Mouse (Mus musculus) liver, adult 2 months (tissue): ENCODE measurements around the gene Arhgef18. TPM values are rescaled to one million over a fixed set of nuclear protein-coding genes. Genes with fewer than 3 reads are reported as not detected.
A peak's percentile ranks its signal among the peaks of the same experiment; 100 is the strongest.

ENCODE experiments used
- DNase-seq: peaks from one replicate; pipeline ENCODE4 v3.0.0-alpha.2; 2011; ENCODE audit warnings: low read depth, low spot score; ENCODE audit errors: extremely low read depth
- H3K27ac ChIP-seq: fragments of 200-500 bp; replicated peaks from 2 replicates; pipeline ENCODE4 v1.5.1; 2012; ENCODE audit warnings: low read depth, mild to moderate bottlenecking, control low read depth, inconsistent platforms, low read length; ENCODE audit not compliant: insufficient read depth
- H3K27me3 ChIP-seq: fragments of 200-500 bp; 2 replicates; pipeline ENCODE4 v1.6.1; 2012; ENCODE audit warnings: mild to moderate bottlenecking, moderate library complexity, low read length, inconsistent platforms; ENCODE audit not compliant: control insufficient read depth, insufficient read depth
- H3K36me3 ChIP-seq: fragments of 200-500 bp; 2 replicates; pipeline ENCODE4 v1.6.1; 2012; ENCODE audit warnings: low read length, inconsistent platforms; ENCODE audit not compliant: control insufficient read depth, insufficient read depth
- H3K4me1 ChIP-seq: fragments of 200-500 bp; 2 replicates; pipeline ENCODE4 v1.6.1; 2011; ENCODE audit warnings: low read length; ENCODE audit not compliant: control insufficient read depth, insufficient read depth
- H3K4me3 ChIP-seq: fragments of 200-500 bp; 2 replicates; pipeline ENCODE4 v1.5.1; 2011; ENCODE audit warnings: low read depth, mild to moderate bottlenecking, control low read depth, low read length, moderate library complexity; ENCODE audit not compliant: insufficient read depth
- H3K79me2 ChIP-seq: fragments of 200-500 bp; 2 replicates; pipeline ENCODE4 v1.6.1; 2012; ENCODE audit warnings: inconsistent platforms, mild to moderate bottlenecking, low read length, moderate library complexity; ENCODE audit not compliant: control insufficient read depth, insufficient read depth
- H3K9ac ChIP-seq: fragments of 200-500 bp; 2 replicates; pipeline ENCODE4 v1.6.1; 2012; ENCODE audit warnings: low read depth, mild to moderate bottlenecking, control low read depth, inconsistent platforms, low read length
- CTCF ChIP-seq: fragments of 200-500 bp; IDR thresholded peaks from 2 replicates; pipeline ENCODE4 v1.5.1; 2011; ENCODE audit warnings: low read depth, low read length, control low read depth
- POLR2A ChIP-seq: fragments of 200-500 bp; IDR thresholded peaks from 2 replicates; pipeline ENCODE4 v1.6.1; 2011; ENCODE audit warnings: low read length, control low read depth; ENCODE audit not compliant: insufficient read depth; ENCODE audit errors: extremely low read depth
- WGBS: fragments of 180-500 bp; shearing (Covaris S2); methylation state at CpG from one replicate; pipeline ENCODE4 v1.1.7; 2018; 5-methylcytosine and 5-hydroxymethylcytosine counted together
- polyA plus RNA-seq: library from polyadenylated mRNA; depleted of rRNA; stranded (reverse); fragments of >200 nt; gene quantifications from 2 replicates; pipeline ENCODE4 v1.2.3, GENCODE M21; 2012
- total RNA-seq: library from RNA; depleted of rRNA; stranded (reverse); fragments of >200 nt; gene quantifications from 2 replicates; pipeline ENCODE4 v1.2.3, GENCODE M21; 2014

Gene Arhgef18
- total and polyA plus RNA-seq, 2 experiments: 9.7 to 15.6 TPM

DNA sequence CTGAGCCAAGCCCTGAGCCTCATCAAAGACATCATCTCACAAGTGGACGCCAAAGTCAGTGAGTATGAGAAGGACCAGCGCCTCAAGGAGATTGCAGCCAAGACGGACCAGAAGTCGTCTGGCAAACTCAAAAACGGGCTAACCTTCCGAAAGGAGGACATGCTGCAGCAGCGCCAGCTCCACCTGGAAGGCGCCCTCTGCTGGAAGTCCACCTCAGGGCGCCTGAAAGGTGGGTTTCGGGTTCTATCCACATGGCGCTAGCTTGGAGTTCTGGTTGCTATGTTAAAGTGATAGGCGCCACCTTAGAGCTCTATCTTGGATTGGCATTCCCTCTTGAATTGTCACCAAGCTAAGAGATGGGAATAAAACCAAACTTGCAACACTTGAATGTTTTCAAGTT lies 46.7 kb downstream of the Arhgef18 start:
- no peak for DNase-seq
- WGBS: 89% methylated on average over 12 of the region's 12 CpGs
- no peaks in the 10 kb centered on the region for H3K4me1 ChIP-seq
- H3K79me2 ChIP-seq: no peaks in the 10 kb centered on the region
- H3K9ac ChIP-seq: no peak overlapping the region
- H3K36me3 ChIP-seq: peaks cover 55% of the 10 kb centered on the region
- no peak overlapping the region for H3K27ac ChIP-seq
- H3K4me3 ChIP-seq: no peak overlapping the region
- no peaks in the 10 kb centered on the region for H3K27me3 ChIP-seq
- TF ChIP-seq CTCF (peak; percentile 71), POLR2A (no peak)

DNA sequence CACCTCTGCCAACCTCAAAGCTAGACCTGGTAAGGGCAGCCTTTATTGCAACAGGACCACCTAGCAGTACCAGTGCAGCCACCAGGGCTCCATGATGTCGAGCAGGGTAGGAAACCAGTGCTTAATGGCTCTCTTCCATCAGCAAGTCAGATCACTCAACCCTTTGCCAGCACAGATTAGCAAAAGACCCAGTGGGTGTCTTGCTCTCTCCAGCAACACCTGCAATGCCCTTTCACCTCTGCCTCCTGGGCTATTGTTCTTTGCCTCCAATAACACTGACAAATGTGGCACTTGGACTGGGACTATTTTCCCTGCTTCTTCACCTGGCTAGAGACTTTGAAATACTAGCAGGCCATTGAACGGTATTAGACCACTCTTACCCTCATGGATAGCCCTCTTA lies 56.4 kb downstream of the Arhgef18 start:
- Histone ChIP-seq H3K9ac (no peak overlapping the region), H3K36me3 (peaks cover 14% of the 10 kb centered on the region; the same call in 1 of the 2 replicates), H3K4me1 (no peaks in the 10 kb centered on the region), H3K4me3 (no peak overlapping the region), H3K27ac (no peak overlapping the region), H3K79me2 (no peaks in the 10 kb centered on the region), H3K27me3 (no peaks in the 10 kb centered on the region)
- TF ChIP-seq CTCF (no peak), POLR2A (no peak)
- 88% methylated on average over 2 of the region's 2 CpGs for WGBS
- DNase-seq: no peak

DNA sequence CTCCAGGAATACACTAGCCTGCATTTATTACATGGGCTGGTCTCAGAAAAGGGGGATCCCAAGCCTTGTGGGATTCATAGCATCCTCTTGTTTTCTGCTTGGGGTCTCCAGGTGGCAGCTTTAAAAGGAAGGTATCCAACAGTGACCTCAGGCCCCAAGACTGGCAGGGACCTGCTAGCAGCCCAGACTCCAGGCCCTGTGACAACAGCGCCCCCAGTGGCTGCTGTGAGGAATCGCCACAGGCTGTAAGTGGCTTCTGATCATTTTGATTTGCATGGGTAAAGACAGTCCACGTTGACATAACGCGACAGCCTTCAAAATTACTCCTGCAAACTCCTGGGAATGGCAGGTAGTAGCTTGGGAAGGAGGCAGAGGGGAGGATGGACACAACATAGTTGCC lies 57.9 kb downstream of the Arhgef18 start:
- Histone ChIP-seq H3K27me3 (no peaks in the 10 kb centered on the region), H3K9ac (no peak overlapping the region), H3K27ac (no peak overlapping the region), H3K4me3 (no peak overlapping the region), H3K4me1 (no peaks in the 10 kb centered on the region), H3K79me2 (no peaks in the 10 kb centered on the region), H3K36me3 (peaks cover 16% of the 10 kb centered on the region)
- TF ChIP-seq POLR2A: no peak
- peak; percentile 96 for TF ChIP-seq CTCF
- peak; percentile 46 for DNase-seq
- WGBS: 22% methylated on average over 5 of the region's 5 CpGs

DNA sequence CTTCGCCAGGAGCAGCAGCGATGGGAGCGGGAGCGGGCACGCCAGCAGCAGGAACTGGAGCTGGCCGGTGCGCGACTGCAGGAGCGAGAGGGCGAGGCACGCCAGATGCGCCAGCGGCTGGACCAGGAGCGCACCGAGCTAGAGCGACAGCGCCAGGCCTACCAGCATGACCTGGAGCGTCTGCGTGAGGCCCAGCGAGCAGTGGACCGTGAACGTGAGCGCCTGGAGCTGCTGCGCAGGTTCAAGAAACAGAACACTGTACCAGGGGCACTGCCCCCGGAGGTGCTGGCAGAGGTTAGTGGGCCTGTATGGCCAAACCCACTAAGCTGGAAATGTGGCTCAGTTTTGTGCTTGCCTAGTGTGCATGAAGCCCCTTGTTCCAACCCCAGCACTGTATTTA lies 59.2 kb downstream of the Arhgef18 start:
- DNase-seq: no peak
- TF ChIP-seq CTCF (no peak), POLR2A (no peak)
- H3K27me3 ChIP-seq: no peaks in the 10 kb centered on the region
- H3K36me3 ChIP-seq: peaks cover 22% of the 10 kb centered on the region
- H3K9ac ChIP-seq: no peak overlapping the region
- no peak overlapping the region for H3K4me3 ChIP-seq
- H3K27ac ChIP-seq: no peak overlapping the region
- 98% methylated on average over 25 of the region's 25 CpGs for WGBS
- H3K79me2 ChIP-seq: no peaks in the 10 kb centered on the region
- H3K4me1 ChIP-seq: no peaks in the 10 kb centered on the region

DNA sequence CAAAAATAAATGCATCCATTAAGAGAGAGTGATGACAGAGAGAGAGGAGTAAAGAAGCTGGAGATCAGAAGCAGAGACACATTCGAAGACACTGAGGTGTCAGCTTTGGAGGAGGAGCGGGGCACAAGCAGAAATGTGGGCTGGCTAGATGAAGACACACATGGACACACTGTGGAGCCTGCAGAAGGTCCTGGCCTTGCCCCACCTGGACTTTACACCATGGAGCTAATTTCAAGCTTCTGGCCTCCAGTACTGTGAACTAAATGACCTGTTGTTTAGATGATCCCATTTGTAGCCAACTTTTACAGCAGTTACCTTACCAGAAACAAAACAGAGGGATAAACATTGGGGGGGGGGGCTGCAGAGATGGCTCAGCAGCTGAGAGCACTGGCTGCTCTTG lies 70.4 kb downstream of the Arhgef18 start:
- 21% methylated on average over 2 of the region's 2 CpGs for WGBS
- H3K4me3 ChIP-seq: no peak overlapping the region
- no peaks in the 10 kb centered on the region for H3K27me3 ChIP-seq
- TF ChIP-seq CTCF (no peak), POLR2A (no peak)
- no peak overlapping the region for H3K9ac ChIP-seq
- H3K4me1 ChIP-seq: peaks cover 34% of the 10 kb centered on the region
- peaks cover 14% of the 10 kb centered on the region; the same call in 1 of the 2 replicates for H3K36me3 ChIP-seq
- peak; percentile 97 for DNase-seq
- H3K79me2 ChIP-seq: peaks cover 4% of the 10 kb centered on the region; the same call in 1 of the 2 replicates
- H3K27ac ChIP-seq: peak overlapping the region; percentile 78

DNA sequence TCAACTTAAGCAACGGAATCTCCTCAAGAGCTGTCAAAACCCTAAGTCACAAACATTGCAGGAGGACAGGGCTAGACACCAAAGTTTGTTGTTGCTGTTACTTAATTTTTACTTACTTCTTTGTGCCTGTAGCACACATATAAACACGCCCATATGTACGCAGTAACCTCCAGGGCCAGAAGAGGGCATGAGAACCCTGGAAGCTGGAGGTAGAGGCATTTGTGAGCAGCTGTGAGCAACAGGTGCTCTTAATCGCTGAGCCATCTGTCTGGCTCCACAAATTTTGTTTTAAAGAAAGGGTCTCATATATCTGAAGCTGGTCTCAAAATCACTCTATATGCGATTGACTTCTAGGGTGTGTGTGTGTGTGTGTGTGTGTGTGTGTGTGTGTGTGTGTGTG lies 71.5 kb downstream of the Arhgef18 start:
- H3K27ac ChIP-seq: peak overlapping the region; percentile 78
- peak overlapping the region; percentile 19 for H3K9ac ChIP-seq
- no peaks in the 10 kb centered on the region for H3K27me3 ChIP-seq
- peaks cover 39% of the 10 kb centered on the region for H3K4me1 ChIP-seq
- H3K79me2 ChIP-seq: peaks cover 4% of the 10 kb centered on the region; the same call in 1 of the 2 replicates
- peaks cover 14% of the 10 kb centered on the region; the same call in 1 of the 2 replicates for H3K36me3 ChIP-seq
- 46% methylated on average over 5 of the region's 5 CpGs for WGBS
- DNase-seq: peak; percentile 76
- TF ChIP-seq CTCF (peak; percentile 69), POLR2A (no peak)
- H3K4me3 ChIP-seq: no peak overlapping the region
